8 mouse cellular contexts compared by ENCODE assay signal in genomic region chr13:113616751-113617337, GRCm38 (mm10). TPM values are rescaled to one million over a fixed set of nuclear protein-coding genes. Genes with fewer than 3 reads are reported as not detected.
DNase-seq lines count a peak whose midpoint lies in the region; ATAC-seq and TF ChIP-seq lines count a peak whose summit lies in the region.

No protein-coding gene starts in this region.

- no peak for TF ChIP-seq CTCF in lung, adult 2 months (IDR thresholded peaks at IDR 0.05; ENCODE audit: insufficient read depth, low read length)
- no peak for TF ChIP-seq CTCF in stomach, postnatal 0 days (IDR thresholded peaks at IDR 0.05; ENCODE audit: low read depth)

- ATAC-seq in liver, embryonic 11.5 days (replicated peaks; ENCODE audit: low FRiP score), result no peak
- no peak for ATAC-seq in stomach, postnatal 0 days (ENCODE audit: low FRiP score, low TSS enrichment)

- TF ChIP-seq EP300 in stomach, postnatal 0 days (optimal IDR thresholded peaks at IDR 0.05), result no peak

- peak overlapping the region; percentile 89 for H3K4me2 ChIP-seq in liver, embryonic 11.5 days
- H3K4me2 ChIP-seq in stomach, postnatal 0 days (replicated peaks; ENCODE audit: low read depth), result peak overlapping the region; percentile 84

- peaks cover 39% of the 10 kb centered on the region for H3K4me1 ChIP-seq in lung, adult 2 months (ENCODE audit: control insufficient read depth, insufficient read depth, low read length)
- H3K4me1 ChIP-seq in hindbrain, embryonic 10.5 days (replicated peaks), result peaks cover 64% of the 10 kb centered on the region
- H3K4me1 ChIP-seq in liver, embryonic 11.5 days (replicated peaks; ENCODE audit: control insufficient read depth, insufficient read depth, low read length), result peaks cover 41% of the 10 kb centered on the region
- peaks cover 18% of the 10 kb centered on the region for H3K4me1 ChIP-seq in stomach, postnatal 0 days (replicated peaks; ENCODE audit: control insufficient read depth, insufficient read depth)

- DNase-seq in lung, adult 2 months, result no peak
- DNase-seq in lung, adult 18-20 months, result no peak
- DNase-seq in cerebellum, postnatal 25 days, result peak; percentile 66
- DNase-seq in hindbrain, embryonic 10.5 days (ENCODE audit: low spot score), result peak; percentile 19
- DNase-seq in liver, embryonic 11.5 days (ENCODE audit: low spot score), result no peak
- DNase-seq in stomach, postnatal 0 days (ENCODE audit: low spot score), result peak; percentile 43
- no peak for DNase-seq in ovary, postnatal 10 days (ENCODE audit: low spot score)
- DNase-seq in urinary bladder, postnatal 25 days (ENCODE audit: low spot score), result no peak

- 54% methylated on average over 24 of the region's 24 CpGs for WGBS in lung, adult 2 months
- WGBS in hindbrain, embryonic 10.5 days, result 66% methylated on average over 24 of the region's 24 CpGs
- 56% methylated on average over 24 of the region's 24 CpGs for WGBS in liver, embryonic 11.5 days
- 45% methylated on average over 24 of the region's 24 CpGs for WGBS in stomach, postnatal 0 days

- H3K9ac ChIP-seq in liver, embryonic 11.5 days (ENCODE audit: low read depth, low read length), result peak overlapping the region; percentile 87
- peak overlapping the region; percentile 89 for H3K9ac ChIP-seq in stomach, postnatal 0 days (ENCODE audit: low read length)

- H3K4me3 ChIP-seq in lung, adult 2 months (replicated peaks; ENCODE audit: extremely low read depth, low read depth, low read length), result peak overlapping the region; percentile 92
- peak overlapping the region; percentile 86 for H3K4me3 ChIP-seq in hindbrain, embryonic 10.5 days
- H3K4me3 ChIP-seq in liver, embryonic 11.5 days (ENCODE audit: low read depth, low read length), result peak overlapping the region; percentile 78
- H3K4me3 ChIP-seq in stomach, postnatal 0 days (ENCODE audit: low read depth, low read length), result peak overlapping the region; percentile 79

- no peaks in the 10 kb centered on the region for H3K9me3 ChIP-seq in hindbrain, embryonic 10.5 days
- no peaks in the 10 kb centered on the region for H3K9me3 ChIP-seq in liver, embryonic 11.5 days (ENCODE audit: control insufficient read depth, low read length)
- no peaks in the 10 kb centered on the region for H3K9me3 ChIP-seq in stomach, postnatal 0 days (ENCODE audit: control insufficient read depth, low read length)

- H3K36me3 ChIP-seq in hindbrain, embryonic 10.5 days, result peaks cover 9% of the 10 kb centered on the region; the same call in 1 of the 2 replicates
- 0 out of 2 replicates have a peak, but pooled peaks cover 3% of the 10 kb centered on the region for H3K36me3 ChIP-seq in liver, embryonic 11.5 days (ENCODE audit: control insufficient read depth, insufficient read depth, low read length)
- H3K36me3 ChIP-seq in stomach, postnatal 0 days (ENCODE audit: control insufficient read depth, insufficient read depth, low read length), result no peaks in the 10 kb centered on the region; the same call in 1 of the 2 replicates

- H3K27ac ChIP-seq in hindbrain, embryonic 10.5 days, result peak overlapping the region; percentile 93
- H3K27ac ChIP-seq in liver, embryonic 11.5 days (ENCODE audit: low read depth, low read length), result no peak overlapping the region
- peak overlapping the region; percentile 84 for H3K27ac ChIP-seq in stomach, postnatal 0 days (replicated peaks)

- H3K27me3 ChIP-seq in hindbrain, embryonic 10.5 days (ENCODE audit: insufficient read depth, poor library complexity, severe bottlenecking), result no peaks in the 10 kb centered on the region
- no peaks in the 10 kb centered on the region for H3K27me3 ChIP-seq in liver, embryonic 11.5 days (replicated peaks; ENCODE audit: control insufficient read depth, insufficient read depth, low read length)
- no peaks in the 10 kb centered on the region for H3K27me3 ChIP-seq in stomach, postnatal 0 days (ENCODE audit: control insufficient read depth, insufficient read depth, low read length)

- no peak for TF ChIP-seq POLR2A in lung, adult 2 months (IDR thresholded peaks at IDR 0.05; ENCODE audit: borderline replicate concordance, extremely low read depth, low read depth, low read length)

RNA-seq across cellular contexts. Expression of gene Snx18, which starts 1.5 kb away (rescaled TPM):
- 22.8 and 27.0 TPM in 2 replicates for polyA plus RNA-seq in lung, adult 2 months (2012; rRNA removed)
- polyA plus RNA-seq in hindbrain, embryonic 10.5 days (2016; fragmentation: Nextera tagmentation; extraction: Ambion mirVana), result 18.1 and 18.4 TPM in 2 replicates
- polyA plus RNA-seq in liver, embryonic 11.5 days (2014; fragmentation: Nextera tagmentation; extraction: Ambion mirVana), result 14.9 and 16.0 TPM in 2 replicates
- 15.6 and 18.0 TPM in 2 replicates for polyA plus RNA-seq in stomach, postnatal 0 days (2015; fragmentation: Nextera tagmentation; extraction: Ambion mirVana)

RNA-seq across cellular contexts. Expression of gene Hspb3, which starts 46.6 kb away (rescaled TPM):
- polyA plus RNA-seq in lung, adult 2 months (2012; rRNA removed), result 0.27 and 0.92 TPM in 2 replicates
- 0.21 TPM in 1 of 2 replicates, not detected in the other for polyA plus RNA-seq in hindbrain, embryonic 10.5 days (2016; fragmentation: Nextera tagmentation; extraction: Ambion mirVana)
- polyA plus RNA-seq in liver, embryonic 11.5 days (2014; fragmentation: Nextera tagmentation; extraction: Ambion mirVana), result 0.25 and 0.59 TPM in 2 replicates
- polyA plus RNA-seq in stomach, postnatal 0 days (2015; fragmentation: Nextera tagmentation; extraction: Ambion mirVana), result 0.17 TPM in 1 of 2 replicates, not detected in the other

Comparison
In these comparisons a context has a peak if more than half of its experiments do, and no peak if none do; other contexts are left out.
1. DNase-seq: peak in cerebellum, postnatal 25 days (2 of 2), hindbrain, embryonic 10.5 days (single experiment) and stomach, postnatal 0 days (single experiment); none in lung, adult 2 months (single experiment), lung, adult 18-20 months (0 of 2), liver, embryonic 11.5 days (single experiment), ovary, postnatal 10 days (single experiment) and urinary bladder, postnatal 25 days (single experiment).
2. Peak in every context shown above with its lines, with median percentiles within 50 percentile points of each other: H3K4me3 ChIP-seq.